Mouse (Mus musculus) limb, embryonic 11.5 days (tissue): ENCODE measurements around the gene Traf3ip1. TPM values are rescaled to one million over a fixed set of nuclear protein-coding genes. Genes with fewer than 3 reads are reported as not detected.

ENCODE experiments used
- ATAC-seq: fragments of 200-750 bp; cut with Nextera tagmentation; 2 replicates; pipeline ENCODE4 v1.8.0; 2017; ENCODE audit warnings: low read depth; ENCODE audit not compliant: insufficient number of reproducible peaks, low FRiP score, low TSS enrichment
- DNase-seq: peaks from one replicate; pipeline ENCODE4 v3.0.0-alpha.2; 2015; ENCODE audit warnings: low spot score
- H3K27ac ChIP-seq: fragments of 300-500 bp; sonication (generic); replicated peaks from 2 replicates; pipeline ENCODE4 v1.5.1; 2014; ENCODE audit warnings: low read depth, mild to moderate bottlenecking, low read length
- H3K27me3 ChIP-seq: fragments of 300-500 bp; sonication (generic); 2 replicates; pipeline ENCODE4 v1.6.1; 2014; ENCODE audit warnings: mild to moderate bottlenecking, low read length, mixed read lengths; ENCODE audit not compliant: control insufficient read depth, insufficient read depth
- H3K36me3 ChIP-seq: fragments of 300-500 bp; sonication (generic); 2 replicates; pipeline ENCODE4 v1.6.1; 2014; ENCODE audit warnings: mild to moderate bottlenecking, low read length, moderate library complexity, mixed read lengths; ENCODE audit not compliant: control insufficient read depth, insufficient read depth
- H3K4me1 ChIP-seq: fragments of 300-500 bp; sonication (generic); 2 replicates; pipeline ENCODE4 v1.6.1; 2014; ENCODE audit warnings: low read length, mixed read lengths; ENCODE audit not compliant: control insufficient read depth, insufficient read depth
- H3K4me2 ChIP-seq: fragments of 300-500 bp; sonication (generic); 2 replicates; pipeline ENCODE4 v1.6.1; 2014; ENCODE audit warnings: low read depth, mild to moderate bottlenecking, moderate library complexity; ENCODE audit not compliant: severe bottlenecking
- H3K4me3 ChIP-seq: fragments of 300-500 bp; sonication (generic); 2 replicates; pipeline ENCODE4 v1.5.1; 2014; ENCODE audit warnings: low read depth, low read length
- H3K9ac ChIP-seq: fragments of 300-500 bp; sonication (generic); 2 replicates; pipeline ENCODE4 v1.6.1; 2014; ENCODE audit warnings: mild to moderate bottlenecking, low read length
- H3K9me3 ChIP-seq: fragments of 300-500 bp; sonication (generic); 2 replicates; pipeline ENCODE4 v1.6.1; 2016; ENCODE audit warnings: low read length; ENCODE audit not compliant: control insufficient read depth
- WGBS: fragments of 180-500 bp; shearing (Covaris S2); extraction: QIAGEN DNeasy Blood & Tissue Kit; methylation state at CpG from one replicate; pipeline ENCODE4 v1.1.7; 2014; 5-methylcytosine and 5-hydroxymethylcytosine counted together
- polyA plus RNA-seq: library from polyadenylated mRNA; unstranded; fragments of >200 nt; fragmentation: Nextera tagmentation; extraction: Ambion mirVana; gene quantifications from 2 replicates; pipeline ENCODE4 v1.2.1, GENCODE M21; 2014

The Traf3ip1 gene
- polyA plus RNA-seq: 8.3 and 8.9 TPM in 2 replicates

DNA sequence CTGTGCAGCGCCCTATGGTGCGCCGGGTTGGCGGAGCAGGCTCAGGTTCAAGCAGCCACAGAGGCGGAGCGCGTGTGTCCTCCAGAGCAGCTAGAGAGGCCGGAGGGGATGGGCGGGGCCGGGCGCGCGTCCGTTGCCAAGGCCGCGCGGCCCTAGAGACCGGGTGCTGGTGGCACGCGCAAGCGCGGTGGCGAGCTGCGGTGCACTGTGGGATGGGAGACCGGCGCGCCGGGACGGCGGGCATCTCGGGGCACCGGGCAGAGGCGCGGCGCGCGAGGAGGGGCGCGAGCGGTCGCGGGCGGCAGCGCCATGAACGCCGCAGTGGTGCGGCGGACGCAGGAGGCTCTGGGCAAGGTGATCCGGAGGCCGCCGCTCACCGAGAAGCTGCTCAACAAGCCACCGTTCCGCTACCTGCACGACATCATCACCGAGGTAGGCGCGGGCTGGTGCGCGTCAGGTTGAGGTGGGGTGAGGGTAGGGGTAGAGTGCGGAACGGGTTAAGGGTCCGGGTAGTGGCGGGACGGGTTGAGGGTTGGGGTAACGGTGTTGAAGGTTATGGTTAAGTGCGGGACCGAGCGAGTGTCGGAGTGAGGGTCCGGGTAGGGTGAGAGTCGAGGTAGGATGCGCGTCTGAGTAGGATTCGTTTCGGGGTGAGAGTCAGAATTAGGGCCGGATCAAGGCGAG lies at the start of gene Traf3ip1:
TSS of gene Traf3ip1 (plus strand) at position 191 of the 684 bp plus-strand sequence.
- Histone ChIP-seq H3K36me3 (no peaks in the 10 kb centered on the region), H3K27ac (no peak within 1 kb of the TSS), H3K4me3 (peak within 1 kb of the TSS; percentile 94), H3K27me3 (no peaks in the 10 kb centered on the region), H3K4me2 (peak within 1 kb of the TSS; percentile 58), H3K9me3 (no peaks in the 10 kb centered on the region), H3K4me1 (peaks cover 6% of the 10 kb centered on the region; the same call in 1 of the 2 replicates), H3K9ac (peak within 1 kb of the TSS; percentile 85)
- DNase-seq: peak; percentile 94
- peak; percentile 92 for ATAC-seq
- WGBS: under 1% methylated on average over 75 of the region's 79 CpGs

DNA sequence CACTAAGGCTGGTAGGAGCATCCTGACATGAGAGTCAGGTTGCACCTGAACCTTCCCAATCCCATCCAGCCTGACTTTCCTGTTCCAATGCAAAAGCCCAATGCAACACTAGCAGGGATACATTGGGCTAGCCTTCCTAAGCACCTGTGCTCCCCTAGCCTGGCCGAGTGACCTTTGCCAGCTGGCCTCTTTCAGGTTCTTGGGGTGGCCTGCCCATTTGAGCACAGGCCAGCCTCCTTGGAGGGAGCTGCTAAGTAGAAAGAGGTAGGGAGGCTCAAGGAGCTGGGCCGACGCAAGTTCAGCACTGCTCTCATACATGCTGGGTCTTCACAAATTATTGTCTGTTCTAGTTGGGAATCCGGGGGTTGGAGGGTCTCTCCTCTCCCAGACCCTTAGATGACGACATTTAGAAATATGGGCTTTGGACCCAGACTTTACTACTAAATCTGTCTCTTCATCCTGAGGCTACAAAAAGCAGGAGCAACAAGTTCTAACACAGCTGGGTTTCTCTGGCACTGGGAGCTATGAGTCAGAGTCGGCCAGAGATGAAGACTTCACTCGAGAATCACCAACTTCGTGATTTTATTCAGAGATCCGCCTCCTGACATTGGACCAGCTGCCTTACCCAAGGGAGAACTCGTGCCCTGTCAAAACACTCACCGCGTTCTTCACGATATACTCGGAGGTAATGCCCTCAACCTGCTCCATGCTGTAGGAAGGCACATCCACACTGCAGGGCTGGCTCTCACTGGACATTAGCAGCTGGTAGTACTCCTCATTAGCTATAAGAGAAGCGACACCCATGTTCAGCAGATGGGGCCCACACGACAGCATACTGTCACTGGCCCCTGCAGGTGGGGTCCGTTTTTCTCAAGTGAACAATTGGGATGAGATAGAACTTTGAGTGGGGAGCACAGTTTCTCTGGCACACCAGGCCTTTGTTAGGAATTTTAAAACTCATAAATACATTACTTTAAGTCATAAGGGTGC lies 49.3 kb upstream of the Traf3ip1 start:
- Histone ChIP-seq H3K27me3 (no peaks in the 10 kb centered on the region), H3K9ac (no peak overlapping the region), H3K9me3 (peaks cover 4% of the 10 kb centered on the region; the same call in 1 of the 2 replicates), H3K4me2 (no peak overlapping the region), H3K4me3 (no peak overlapping the region), H3K4me1 (no peaks in the 10 kb centered on the region), H3K36me3 (peaks cover 3% of the 10 kb centered on the region; the same call in 1 of the 2 replicates), H3K27ac (no peak overlapping the region)
- WGBS: 91% methylated on average over 17 of the region's 17 CpGs
- no peak for DNase-seq
- no peak for ATAC-seq

DNA sequence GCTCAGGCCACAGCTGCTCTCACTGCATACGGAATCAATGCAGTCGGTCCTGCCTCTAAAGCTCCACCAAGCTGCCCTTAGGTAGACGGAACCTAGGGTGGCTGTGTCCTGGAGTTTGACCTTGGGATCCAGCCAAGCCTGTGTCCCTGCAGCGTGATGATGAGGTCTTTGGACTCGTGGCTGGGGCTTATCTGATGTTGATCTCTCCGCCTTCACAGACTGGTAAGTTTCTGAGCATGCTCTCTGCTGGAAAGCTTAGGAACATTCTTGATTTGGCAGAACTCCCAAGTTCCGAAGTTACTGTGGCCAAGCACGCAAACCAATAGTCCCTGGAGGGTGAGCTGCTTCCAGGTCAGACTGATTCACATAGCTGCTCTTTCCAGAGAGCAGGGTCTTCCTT lies 48.4 kb upstream of the Traf3ip1 start:
- peaks cover 3% of the 10 kb centered on the region; the same call in 1 of the 2 replicates for H3K36me3 ChIP-seq
- no peak overlapping the region for H3K4me3 ChIP-seq
- WGBS: 78% methylated on average over 8 of the region's 8 CpGs
- no peaks in the 10 kb centered on the region for H3K27me3 ChIP-seq
- ATAC-seq (no peak), DNase-seq (no peak)
- H3K9me3 ChIP-seq: peaks cover 4% of the 10 kb centered on the region; the same call in 1 of the 2 replicates
- no peak overlapping the region for H3K9ac ChIP-seq
- no peaks in the 10 kb centered on the region for H3K4me1 ChIP-seq
- no peak overlapping the region for H3K27ac ChIP-seq
- H3K4me2 ChIP-seq: no peak overlapping the region

DNA sequence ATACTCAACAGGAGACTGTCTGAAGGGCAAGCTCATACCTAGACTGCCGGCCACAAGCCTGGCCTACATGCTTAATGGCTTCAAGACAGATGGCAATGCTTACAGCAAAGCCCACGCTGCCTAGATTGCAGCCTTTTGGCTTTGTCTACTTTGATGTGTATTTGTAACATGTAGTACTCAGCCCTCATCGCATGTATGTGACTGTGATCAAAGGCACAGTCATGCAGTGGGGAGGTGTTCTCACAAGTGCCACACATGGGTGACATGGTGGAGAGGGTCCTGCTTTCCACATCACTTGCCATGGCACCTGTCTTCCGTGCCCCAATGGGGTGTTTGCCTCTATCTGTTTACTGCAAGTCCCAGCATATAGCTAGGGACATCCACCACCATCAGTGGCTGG lies 47.9 kb upstream of the Traf3ip1 start:
- Histone ChIP-seq H3K9ac (no peak overlapping the region), H3K27ac (no peak overlapping the region), H3K4me3 (no peak overlapping the region), H3K4me1 (no peaks in the 10 kb centered on the region), H3K27me3 (no peaks in the 10 kb centered on the region), H3K36me3 (peaks cover 3% of the 10 kb centered on the region; the same call in 1 of the 2 replicates), H3K9me3 (peaks cover 4% of the 10 kb centered on the region; the same call in 1 of the 2 replicates), H3K4me2 (no peak overlapping the region)
- DNase-seq: no peak
- WGBS: 95% methylated on average over 4 of the region's 4 CpGs
- ATAC-seq: no peak

DNA sequence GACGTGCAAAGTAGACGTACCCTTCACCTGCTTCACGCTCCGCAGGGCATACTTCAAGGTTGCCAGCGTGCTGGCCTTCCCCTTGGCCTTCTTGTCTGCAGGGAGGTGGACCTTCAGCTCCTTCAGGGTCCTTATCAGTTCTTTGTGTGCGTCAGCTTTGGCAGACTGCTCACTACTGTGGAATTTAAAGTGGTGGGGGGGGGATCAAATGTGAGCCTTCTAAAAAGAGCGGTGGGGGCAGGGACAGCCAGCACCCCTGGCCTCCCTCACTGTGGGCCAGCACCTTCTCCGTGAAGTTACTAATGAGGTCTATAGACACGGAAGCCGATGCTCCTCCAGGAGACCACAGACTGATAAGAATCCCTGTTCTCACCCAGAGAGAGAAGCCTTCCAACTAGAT lies 45.8 kb upstream of the Traf3ip1 start:
- Histone ChIP-seq H3K4me1 (no peaks in the 10 kb centered on the region), H3K9me3 (peaks cover 4% of the 10 kb centered on the region; the same call in 1 of the 2 replicates), H3K27me3 (no peaks in the 10 kb centered on the region), H3K9ac (no peak overlapping the region), H3K4me2 (no peak overlapping the region), H3K27ac (no peak overlapping the region), H3K4me3 (no peak overlapping the region), H3K36me3 (peaks cover 3% of the 10 kb centered on the region; the same call in 1 of the 2 replicates)
- 90% methylated on average over 10 of the region's 10 CpGs for WGBS
- DNase-seq: no peak
- no peak for ATAC-seq

DNA sequence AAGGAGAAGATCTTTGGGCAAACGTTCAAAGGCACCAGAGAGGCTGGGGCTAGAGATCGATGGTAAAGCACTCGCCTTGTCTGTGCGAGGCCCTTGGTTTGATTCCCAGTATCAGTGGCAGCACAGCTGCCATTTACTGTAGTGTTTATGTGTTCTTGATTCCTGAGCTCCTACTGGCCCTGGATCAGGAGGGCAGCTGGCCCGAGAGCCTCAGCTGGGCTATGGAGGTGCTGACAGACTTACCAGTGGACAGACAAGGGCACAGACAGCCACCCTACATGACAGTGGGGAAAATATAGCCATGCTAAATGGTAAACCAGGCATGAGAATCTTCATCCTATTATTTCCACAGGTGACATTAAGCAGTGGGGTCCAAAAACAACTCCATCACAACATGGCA lies 43.6 kb upstream of the Traf3ip1 start:
- H3K9ac ChIP-seq: no peak overlapping the region
- peaks cover 3% of the 10 kb centered on the region; the same call in 1 of the 2 replicates for H3K36me3 ChIP-seq
- DNase-seq: no peak

DNA sequence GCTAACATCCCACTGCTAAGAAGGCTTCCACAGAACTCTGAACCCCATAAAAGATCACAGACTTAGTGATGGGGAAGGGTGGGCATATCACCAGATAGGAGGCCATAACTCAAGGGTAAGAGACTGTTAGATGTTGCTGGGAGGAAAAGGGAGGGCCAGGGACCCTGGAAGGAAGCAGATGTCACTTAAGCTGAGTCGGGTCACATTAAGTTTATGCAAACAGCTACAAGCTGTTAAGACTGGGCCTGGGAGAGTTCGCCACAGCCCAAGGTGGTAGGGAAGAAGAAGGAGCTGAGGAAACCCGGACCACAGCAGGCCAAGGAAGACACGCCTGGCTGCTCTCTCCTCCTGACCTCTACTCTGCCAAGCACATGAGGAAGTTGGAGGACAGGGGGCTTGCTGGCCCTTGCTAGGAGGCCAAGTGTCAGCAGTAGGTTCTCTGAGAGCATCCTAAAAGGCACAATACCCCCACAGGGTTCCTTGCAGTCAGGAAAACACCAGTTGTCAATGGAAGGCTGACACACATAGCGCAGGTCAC lies 42.8 kb upstream of the Traf3ip1 start:
- H3K27ac ChIP-seq: no peak overlapping the region
- ATAC-seq: no peak
- WGBS: 53% methylated on average over 5 of the region's 5 CpGs

More for the DNA sequence above, 43.6 kb upstream of the Traf3ip1 start:
- Histone ChIP-seq H3K27me3 (no peaks in the 10 kb centered on the region), H3K4me3 (no peak overlapping the region), H3K4me2 (no peak overlapping the region), H3K27ac (no peak overlapping the region), H3K4me1 (peaks cover 3% of the 10 kb centered on the region), H3K9me3 (peaks cover 4% of the 10 kb centered on the region; the same call in 1 of the 2 replicates)
- WGBS: 87% methylated on average over 5 of the region's 5 CpGs
- no peak for ATAC-seq

DNA sequence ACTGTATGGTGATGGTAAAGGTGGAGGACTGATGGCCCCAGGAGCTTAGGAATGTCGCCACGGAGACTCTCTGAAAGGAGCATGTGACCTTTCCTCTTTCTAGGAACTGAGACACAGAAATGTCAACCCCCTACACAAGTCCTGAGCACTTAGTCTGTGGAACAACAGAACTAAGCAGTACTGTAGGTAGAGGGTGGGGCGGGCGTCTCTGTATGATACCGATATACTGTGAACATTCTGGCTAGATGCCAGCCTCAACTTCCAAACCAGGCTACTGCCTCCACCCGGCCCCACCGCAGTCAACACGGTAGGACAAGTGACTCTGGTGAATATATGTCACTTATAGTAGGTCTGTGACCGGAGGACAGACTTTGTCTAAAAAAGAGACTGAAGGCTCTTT lies 40.5 kb upstream of the Traf3ip1 start:
- no peak overlapping the region for H3K9ac ChIP-seq
- H3K27me3 ChIP-seq: no peaks in the 10 kb centered on the region
- no peak overlapping the region for H3K27ac ChIP-seq
- H3K4me1 ChIP-seq: peaks cover 10% of the 10 kb centered on the region
- no peaks in the 10 kb centered on the region for H3K9me3 ChIP-seq
- H3K4me2 ChIP-seq: no peak overlapping the region
- H3K4me3 ChIP-seq: no peak overlapping the region
- DNase-seq (no peak), ATAC-seq (no peak)
- 91% methylated on average over 9 of the region's 9 CpGs for WGBS
- H3K36me3 ChIP-seq: no peaks in the 10 kb centered on the region

More for the DNA sequence above, 42.8 kb upstream of the Traf3ip1 start:
- peaks cover 8% of the 10 kb centered on the region for H3K4me1 ChIP-seq
- no peaks in the 10 kb centered on the region for H3K27me3 ChIP-seq
- H3K9me3 ChIP-seq: peaks cover 4% of the 10 kb centered on the region; the same call in 1 of the 2 replicates
- H3K36me3 ChIP-seq: peaks cover 3% of the 10 kb centered on the region; the same call in 1 of the 2 replicates
- H3K9ac ChIP-seq: no peak overlapping the region
- H3K4me2 ChIP-seq: no peak overlapping the region
- no peak overlapping the region for H3K4me3 ChIP-seq
- no peak for DNase-seq
